Mouse (Mus musculus): ENCODE data around the gene Serinc4. TPM values are rescaled to one million over a fixed set of nuclear protein-coding genes. Genes with fewer than 3 reads are reported as not detected.
A peak's percentile ranks its signal among the peaks of the same experiment; 100 is the strongest.

Serinc4 gene
- total RNA-seq, 2 experiments from 2014 or later, result not detected

DNA sequence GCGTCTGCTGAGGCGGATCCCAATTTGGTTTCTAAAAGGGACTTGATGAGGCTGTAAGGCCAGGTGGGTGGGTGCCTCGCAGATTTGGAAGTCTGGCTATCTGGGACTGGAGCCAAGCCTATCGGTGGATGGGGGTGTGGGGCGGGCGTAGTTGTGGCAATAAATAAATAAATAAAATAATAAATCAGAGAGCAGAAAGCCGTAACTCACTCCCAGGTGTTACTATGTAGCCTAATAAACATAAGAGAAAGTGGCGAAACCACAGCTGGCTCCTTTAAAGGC, 13.6 kb downstream of the Serinc4 start:
- intact Hi-C loops (cut with DNase I), result no loop called here

DNA sequence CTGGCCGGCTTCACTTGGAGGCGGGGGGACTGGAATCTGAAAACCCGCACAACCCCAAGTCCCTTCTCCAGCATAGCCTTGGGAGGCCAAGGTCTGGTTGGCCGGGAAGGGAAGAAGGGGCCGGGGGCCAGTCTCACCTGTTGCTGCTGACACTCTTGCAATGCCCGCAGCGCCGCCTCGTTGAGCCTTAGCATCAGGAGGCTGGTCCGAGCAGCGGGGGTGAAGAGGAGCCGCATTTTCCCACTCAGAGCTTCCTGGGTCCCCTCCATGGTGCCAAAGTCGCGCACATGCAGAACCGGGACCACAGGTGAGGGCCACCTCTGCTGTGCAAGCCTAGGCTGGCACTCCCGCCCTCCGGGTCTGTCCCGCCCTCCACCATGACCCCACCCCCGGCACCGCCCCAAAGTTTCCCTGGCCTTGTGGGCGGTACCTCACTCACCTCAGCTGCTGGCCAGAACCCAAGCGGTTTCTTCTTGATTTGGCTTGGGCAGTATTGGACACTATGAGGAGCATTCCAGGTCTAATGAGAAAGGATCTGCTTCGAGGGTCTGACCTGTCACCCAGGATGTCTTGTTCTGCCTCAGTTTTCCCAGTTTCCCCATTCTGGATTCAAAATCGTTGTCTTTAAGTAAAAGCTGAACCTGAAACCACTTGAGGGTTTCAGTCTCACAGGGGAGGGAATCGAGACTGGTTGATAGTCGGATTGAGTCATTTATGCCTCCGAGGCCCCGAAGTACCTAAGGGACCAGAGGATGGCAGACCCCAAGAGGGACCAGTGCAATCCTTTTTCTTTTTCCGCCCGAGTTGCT, 14.1 kb downstream of the Serinc4 start:
- Histone ChIP-seq H3K4me3 (peak overlapping the region; percentile 82), H3K27ac (peak overlapping the region; percentile 48)
- intact Hi-C loops (cut with DNase I), result no loop called here
- DNase-seq, result peak; percentile 77
- TF ChIP-seq CTCF (IDR thresholded peaks at IDR 0.05), result no peak

More for the DNA sequence above, 13.6 kb downstream of the Serinc4 start:
- peak; percentile 25 for DNase-seq
- no peak for TF ChIP-seq CTCF (IDR thresholded peaks at IDR 0.05)
- H3K4me3 ChIP-seq, result peak overlapping the region; percentile 82
- H3K27ac ChIP-seq, result peak overlapping the region; percentile 48

DNA sequence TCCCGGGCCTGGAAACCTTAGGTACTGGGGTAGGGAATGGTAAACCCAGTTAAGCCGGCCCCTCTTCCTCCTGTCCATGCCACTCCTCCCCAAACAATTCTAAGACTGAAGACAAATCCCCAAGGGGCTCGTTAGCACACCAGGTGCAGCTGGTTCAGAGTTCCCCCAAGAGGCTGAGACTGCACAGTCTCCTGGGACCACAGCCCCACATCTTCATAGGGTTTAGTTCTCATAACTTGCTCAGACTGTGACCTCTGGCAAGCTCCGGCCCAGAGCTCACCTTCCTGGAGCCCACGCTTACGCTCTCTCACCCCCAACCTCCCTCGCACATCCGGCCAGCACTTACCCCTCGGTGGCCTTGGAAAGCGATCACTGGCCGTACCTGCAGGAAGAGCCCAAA, 14.8 kb downstream of the Serinc4 start:
- peak overlapping the region; percentile 82 for H3K4me3 ChIP-seq
- no peak overlapping the region for H3K27ac ChIP-seq
- DNase-seq, result no peak
- TF ChIP-seq CTCF (IDR thresholded peaks at IDR 0.05), result no peak
- intact Hi-C loops (cut with DNase I), result no loop called here

DNA sequence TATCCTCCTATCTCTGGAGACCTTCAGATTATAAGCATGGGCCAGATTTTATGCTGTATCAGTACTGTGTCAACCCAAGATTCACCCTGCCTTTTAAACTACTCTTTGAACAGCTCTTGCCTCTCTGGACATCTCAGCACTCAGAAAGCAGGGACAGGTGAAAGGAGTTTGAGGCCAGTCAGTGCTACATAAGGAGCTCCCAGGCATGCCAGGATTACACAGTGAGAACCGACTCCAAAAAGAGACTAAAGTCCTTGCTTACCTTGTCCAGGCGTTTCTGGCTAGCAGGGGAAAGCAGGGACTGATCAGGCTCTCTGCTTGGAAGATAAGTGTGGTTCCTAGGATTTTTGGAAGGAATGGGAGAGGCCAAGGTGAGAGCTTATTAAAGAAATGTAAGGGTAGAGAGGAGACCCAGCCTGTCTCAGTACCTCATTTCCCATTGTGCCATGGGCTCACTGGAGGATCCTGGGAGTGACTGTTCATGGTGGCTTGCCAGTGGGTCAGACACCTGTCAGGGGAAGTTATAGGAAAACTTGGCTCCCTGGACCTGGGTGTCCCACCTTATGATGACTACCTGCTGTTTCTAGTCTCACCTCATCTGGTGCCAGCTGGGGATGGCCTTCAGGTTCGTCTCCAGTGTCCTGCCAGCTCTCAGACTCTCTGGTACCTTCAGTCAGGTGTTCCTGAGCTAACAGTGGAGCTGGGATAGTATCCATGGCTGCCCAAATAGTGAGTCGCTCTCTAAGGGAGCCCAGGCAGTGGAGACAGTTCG, 15.6 kb downstream of the Serinc4 start:
- H3K27ac ChIP-seq, result no peak overlapping the region
- DNase-seq, result no peak
- no peak for TF ChIP-seq CTCF (IDR thresholded peaks at IDR 0.05)
- intact Hi-C loops (cut with DNase I), result no loop called here
- no peak overlapping the region for H3K4me3 ChIP-seq

DNA sequence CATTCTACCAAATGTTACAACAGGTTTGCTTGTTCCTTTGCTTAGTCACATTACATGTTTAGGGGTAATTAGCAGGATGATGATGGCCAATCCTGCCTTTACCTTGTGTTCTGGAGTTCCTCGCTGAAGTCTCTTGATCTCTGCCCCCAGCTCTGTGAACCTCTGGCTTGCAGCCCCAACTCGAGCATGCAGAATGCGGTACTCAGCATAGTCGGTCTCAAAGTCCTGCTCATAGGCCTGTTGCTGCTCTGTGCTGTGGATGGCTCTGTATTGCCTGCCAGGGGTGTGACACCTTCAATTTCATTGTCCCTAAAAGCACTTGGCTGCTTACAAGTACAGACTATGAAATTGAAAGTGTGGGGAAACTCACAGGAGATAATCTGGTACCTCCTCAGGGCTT, 16.8 kb downstream of the Serinc4 start:
- no peak for DNase-seq
- no peak overlapping the region for H3K27ac ChIP-seq
- TF ChIP-seq CTCF (IDR thresholded peaks at IDR 0.05), result no peak
- intact Hi-C loops (cut with DNase I), result no loop called here
- H3K4me3 ChIP-seq, result no peak overlapping the region

DNA sequence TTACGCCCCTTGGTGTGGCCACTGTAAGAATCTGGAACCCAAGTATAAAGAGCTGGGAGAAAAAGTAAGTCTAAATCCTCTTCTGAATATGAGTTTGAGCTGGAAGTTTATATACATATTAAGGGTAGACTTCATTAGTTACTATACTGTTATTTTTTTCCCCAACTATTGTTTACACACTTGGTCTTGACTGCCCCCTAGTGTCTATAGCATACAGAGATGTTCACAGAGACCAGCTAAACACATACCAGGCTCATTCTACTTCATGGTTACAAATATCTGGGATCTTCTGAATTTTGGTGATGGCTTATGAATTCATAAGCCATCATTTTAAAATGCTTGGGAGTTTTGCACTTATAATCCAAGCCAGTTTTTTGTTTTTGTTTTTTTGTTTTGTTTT, 21.7 kb downstream of the Serinc4 start:
- no peak for DNase-seq
- Histone ChIP-seq H3K27ac (no peak overlapping the region), H3K4me3 (no peak overlapping the region)
- intact Hi-C loops (cut with DNase I), result no loop called here
- TF ChIP-seq CTCF (IDR thresholded peaks at IDR 0.05), result peak; percentile 69

DNA sequence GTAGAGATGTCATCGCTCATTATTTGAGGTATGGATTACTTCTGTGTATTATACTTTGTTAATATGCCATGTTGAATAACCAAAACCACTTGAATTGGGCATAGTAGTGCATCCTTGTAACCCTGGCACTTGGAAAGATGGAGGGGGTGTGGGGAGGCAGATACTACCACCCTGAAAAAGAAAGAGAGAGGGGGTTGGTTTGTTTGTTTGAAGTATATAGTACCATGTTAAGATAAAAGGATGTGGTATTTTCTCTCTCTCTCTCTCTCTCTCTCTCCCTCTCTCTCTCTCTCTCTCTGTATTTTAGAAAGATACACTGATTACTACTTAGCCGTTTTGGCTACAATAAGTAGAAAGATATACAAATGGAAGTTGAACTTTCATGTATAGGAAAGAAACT, 30.7 kb downstream of the Serinc4 start:
- no peak overlapping the region for H3K27ac ChIP-seq
- DNase-seq, result no peak
- H3K4me3 ChIP-seq, result no peak overlapping the region
- TF ChIP-seq CTCF (IDR thresholded peaks at IDR 0.05), result no peak
- intact Hi-C loops (cut with DNase I), result no loop called here

DNA sequence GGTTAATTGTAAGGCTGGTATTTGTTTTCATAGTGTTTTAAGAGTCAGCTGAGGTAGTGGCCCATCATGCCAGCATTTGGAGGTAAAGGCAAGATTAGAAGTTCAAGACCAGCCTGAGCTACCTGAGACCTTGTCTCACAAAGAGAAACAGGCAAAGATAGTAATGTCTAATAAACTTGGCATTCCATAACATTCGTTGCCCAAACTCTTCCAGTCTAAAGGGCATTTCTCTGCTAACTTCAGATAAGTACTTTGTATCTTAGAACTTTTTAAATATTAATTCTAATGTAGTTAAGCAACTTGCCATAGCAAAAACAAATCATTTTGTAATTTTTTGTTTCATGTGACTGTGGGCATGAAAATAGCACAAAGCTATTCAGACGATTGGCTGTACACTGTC, 33.4 kb downstream of the Serinc4 start:
- no peak overlapping the region for H3K4me3 ChIP-seq
- intact Hi-C loops (cut with DNase I), result no loop called here
- DNase-seq, result no peak
- TF ChIP-seq CTCF (IDR thresholded peaks at IDR 0.05), result no peak
- no peak overlapping the region for H3K27ac ChIP-seq

DNA sequence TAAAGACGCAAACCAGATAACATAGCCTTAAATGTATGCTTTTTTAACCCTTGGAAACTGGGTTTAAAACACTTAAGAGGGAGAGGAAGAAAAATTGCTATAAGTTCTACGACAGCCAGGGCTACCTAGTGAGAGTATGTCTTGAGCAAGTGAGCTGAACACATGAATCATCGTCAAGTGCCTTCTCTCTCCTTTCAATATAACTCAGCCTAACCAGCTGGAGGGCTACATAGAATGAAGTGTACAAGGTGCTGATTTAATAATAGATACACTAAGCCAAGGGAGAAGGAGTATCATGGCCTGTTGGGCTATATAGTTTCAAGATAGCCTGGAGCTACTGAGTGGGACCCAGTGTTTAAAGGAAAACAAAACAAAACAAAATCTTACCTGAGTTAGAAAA, 38.1 kb downstream of the Serinc4 start:
- intact Hi-C loops (cut with DNase I), result no loop called here
- TF ChIP-seq CTCF (IDR thresholded peaks at IDR 0.05), result no peak
- Histone ChIP-seq H3K27ac (no peak overlapping the region), H3K4me3 (no peak overlapping the region)
- DNase-seq, result no peak

DNA sequence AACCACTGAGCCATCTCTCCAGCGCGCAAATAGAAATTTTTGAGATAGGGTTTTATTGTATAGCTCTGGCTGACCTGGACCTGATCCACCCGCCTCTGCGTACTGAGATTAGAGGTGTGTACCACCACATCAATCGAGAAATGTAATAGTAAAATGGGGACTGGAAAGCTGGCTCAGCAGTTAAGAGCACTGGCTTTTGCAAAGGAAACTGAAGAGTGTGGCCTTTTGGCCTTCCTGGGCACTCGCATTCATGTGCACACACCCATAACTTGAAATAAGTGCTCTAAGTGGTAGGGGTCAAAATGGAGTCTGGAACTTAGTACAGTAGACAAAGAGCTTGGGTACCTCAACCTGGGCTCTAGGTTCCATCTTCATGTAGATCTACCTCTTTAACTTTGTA, 40.2 kb downstream of the Serinc4 start:
- no peak for DNase-seq
- Histone ChIP-seq H3K4me3 (peak overlapping the region; percentile 86), H3K27ac (no peak overlapping the region; the same call in 1 of the 2 replicates)
- no peak for TF ChIP-seq CTCF (IDR thresholded peaks at IDR 0.05)
- intact Hi-C loops (cut with DNase I), result loop anchor here (2.0 kb wide), 1 partner anchor 30 kb away; no protein-coding TSS in a partner anchor

DNA sequence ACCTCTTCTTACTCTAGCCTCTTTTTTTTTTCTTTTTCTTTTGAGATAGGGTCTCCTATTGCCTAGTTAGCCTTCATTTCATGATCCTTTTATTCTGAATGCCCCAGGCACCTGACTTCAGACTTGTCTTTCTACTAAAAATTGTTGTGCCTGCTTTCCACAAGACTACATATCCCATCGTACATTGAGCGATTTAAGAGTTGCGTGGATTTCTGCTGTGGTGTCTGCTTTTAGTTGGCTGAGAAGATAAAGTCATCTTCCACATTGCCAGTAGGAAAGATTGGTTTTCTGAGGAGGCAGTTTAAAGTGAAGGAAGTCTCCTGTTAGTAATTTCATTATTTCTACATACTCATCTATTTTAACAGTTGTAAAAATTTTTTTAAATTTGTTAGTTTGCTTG, 41.0 kb downstream of the Serinc4 start:
- no peak for TF ChIP-seq CTCF (IDR thresholded peaks at IDR 0.05)
- intact Hi-C loops (cut with DNase I), result no loop called here
- H3K27ac ChIP-seq, result peak overlapping the region; percentile 100; the same call in 1 of the 2 replicates
- peak overlapping the region; percentile 86 for H3K4me3 ChIP-seq
- no peak for DNase-seq

DNA sequence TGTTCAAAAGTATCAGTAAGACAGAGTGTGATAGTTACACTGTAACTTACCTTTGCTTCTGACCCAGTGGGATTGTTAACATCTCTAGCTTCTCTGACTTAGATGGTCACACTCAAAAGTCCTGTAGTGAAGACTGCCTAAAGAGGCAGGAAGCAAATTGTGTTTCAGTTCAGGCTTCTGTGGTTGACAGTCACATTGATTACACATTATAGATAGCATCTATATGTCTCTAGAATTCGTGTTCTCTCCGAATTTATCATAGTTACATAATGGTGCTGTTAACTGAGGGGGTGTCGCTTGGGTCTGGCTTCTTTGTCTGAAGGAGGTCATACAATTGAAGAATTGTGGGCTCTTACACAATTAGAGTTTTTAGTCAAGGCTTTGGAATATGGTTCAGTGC, 41.5 kb downstream of the Serinc4 start:
- no peak for DNase-seq
- TF ChIP-seq CTCF (IDR thresholded peaks at IDR 0.05), result no peak
- peak overlapping the region; percentile 100 for H3K27ac ChIP-seq
- peak overlapping the region; percentile 86 for H3K4me3 ChIP-seq
- intact Hi-C loops (cut with DNase I), result no loop called here

DNA sequence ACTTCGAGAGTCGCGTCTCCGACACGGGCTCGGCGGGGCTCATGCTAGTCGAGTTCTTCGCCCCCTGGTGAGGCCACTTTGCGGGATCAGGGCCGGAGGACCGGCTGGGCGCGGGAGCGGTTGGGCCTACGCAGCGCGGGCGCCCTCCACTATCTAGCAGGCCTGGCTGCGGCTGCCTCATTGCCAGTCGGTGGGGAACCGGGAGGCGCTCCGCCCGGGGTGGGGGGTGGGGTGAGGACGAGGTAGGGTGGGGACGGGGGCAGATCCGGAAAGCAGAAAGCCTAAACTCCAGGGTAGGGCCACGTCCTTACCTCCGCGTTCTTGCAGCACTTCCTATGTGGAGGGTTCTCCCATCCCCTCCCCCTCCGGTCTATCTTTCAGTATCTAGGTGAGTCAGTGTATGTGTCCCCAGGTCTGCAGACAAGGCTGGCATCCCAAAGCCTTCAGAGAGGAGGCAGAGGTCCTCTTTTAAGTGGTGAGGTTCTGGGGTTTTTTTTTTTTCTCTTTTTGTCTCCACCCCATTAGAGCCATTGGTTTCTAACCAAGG, 42.4 kb downstream of the Serinc4 start:
- intact Hi-C loops (cut with DNase I), result loop anchor here (5.0 kb wide), 1 partner anchor 68 kb away; no protein-coding TSS in a partner anchor
- peak overlapping the region; percentile 86 for H3K4me3 ChIP-seq
- peak overlapping the region; percentile 100 for H3K27ac ChIP-seq
- TF ChIP-seq CTCF (IDR thresholded peaks at IDR 0.05), result no peak
- DNase-seq, result no peak
